Mouse (Mus musculus): ENCODE measurements at regions not wholly inside any gene's neighbourhood (a gene's known extent, or its start where the extent isn't known, plus 50 kb on each side); places are given as distances from the start of the nearest gene placed in this dataset.

- H3K36me3 ChIP-seq (ENCODE audit: control insufficient read depth), result no peaks in the 10 kb centered on the region
- H3K4me3 ChIP-seq (replicated peaks), result no peak overlapping the region
- no peaks in the 10 kb centered on the region for H3K9me3 ChIP-seq (ENCODE audit: control insufficient read depth, low read length)
- no peaks in the 10 kb centered on the region for H3K4me1 ChIP-seq (ENCODE audit: control insufficient read depth)
- peaks cover 2% of the 10 kb centered on the region; the same call in 1 of the 2 replicates for H3K27me3 ChIP-seq (ENCODE audit: control insufficient read depth)
- TF ChIP-seq GATA1 (IDR thresholded peaks at IDR 0.05; ENCODE audit: low read length), result no peak
- no peak for TF ChIP-seq TAL1 (IDR thresholded peaks at IDR 0.05; ENCODE audit: low read length)
Measured at GRCm38 (mm10) chr17:84865158-84865557, 74.6 kb upstream of the Lrpprc start.

GRCm38 (mm10) chr17:84865566-84865965 is 75.0 kb upstream of the Lrpprc start:
- H3K36me3 ChIP-seq (ENCODE audit: control insufficient read depth), result no peaks in the 10 kb centered on the region
- TF ChIP-seq TAL1 (IDR thresholded peaks at IDR 0.05; ENCODE audit: low read length) (no peak), GATA1 (IDR thresholded peaks at IDR 0.05; ENCODE audit: low read length) (no peak)
- no peaks in the 10 kb centered on the region for H3K9me3 ChIP-seq (ENCODE audit: control insufficient read depth, low read length)
- H3K27me3 ChIP-seq (ENCODE audit: control insufficient read depth), result no peaks in the 10 kb centered on the region
- no peak overlapping the region for H3K4me3 ChIP-seq (replicated peaks)
- H3K4me1 ChIP-seq (ENCODE audit: control insufficient read depth), result no peaks in the 10 kb centered on the region

- TF ChIP-seq GATA1 (IDR thresholded peaks at IDR 0.05; ENCODE audit: low read length) (no peak), TAL1 (IDR thresholded peaks at IDR 0.05; ENCODE audit: low read length) (no peak)
- no peak overlapping the region for H3K4me3 ChIP-seq (replicated peaks)
- no peaks in the 10 kb centered on the region for H3K9me3 ChIP-seq (ENCODE audit: control insufficient read depth, low read length)
- no peaks in the 10 kb centered on the region for H3K27me3 ChIP-seq (ENCODE audit: control insufficient read depth)
- no peaks in the 10 kb centered on the region for H3K4me1 ChIP-seq (ENCODE audit: control insufficient read depth)
- H3K36me3 ChIP-seq (ENCODE audit: control insufficient read depth), result no peaks in the 10 kb centered on the region
Measured at GRCm38 (mm10) chr17:84869074-84869722, 78.6 kb upstream of the Lrpprc start.

- H3K27me3 ChIP-seq (ENCODE audit: control insufficient read depth), result no peaks in the 10 kb centered on the region
- H3K9me3 ChIP-seq (ENCODE audit: control insufficient read depth, low read length), result no peaks in the 10 kb centered on the region
- peaks cover 8% of the 10 kb centered on the region for H3K4me1 ChIP-seq (ENCODE audit: control insufficient read depth)
- H3K36me3 ChIP-seq (ENCODE audit: control insufficient read depth), result no peaks in the 10 kb centered on the region
- no peak overlapping the region for H3K4me3 ChIP-seq (replicated peaks)
- TF ChIP-seq GATA1 (IDR thresholded peaks at IDR 0.05; ENCODE audit: low read length), result no peak
- no peak for TF ChIP-seq TAL1 (IDR thresholded peaks at IDR 0.05; ENCODE audit: low read length)
Measured at GRCm38 (mm10) chr17:84873554-84873953, 83.0 kb upstream of the Lrpprc start.

- H3K4me3 ChIP-seq (replicated peaks), result no peak overlapping the region
- H3K9me3 ChIP-seq (ENCODE audit: control insufficient read depth, low read length), result no peaks in the 10 kb centered on the region
- H3K27me3 ChIP-seq (ENCODE audit: control insufficient read depth), result no peaks in the 10 kb centered on the region
- peaks cover 17% of the 10 kb centered on the region for H3K4me1 ChIP-seq (ENCODE audit: control insufficient read depth)
- no peaks in the 10 kb centered on the region for H3K36me3 ChIP-seq (ENCODE audit: control insufficient read depth)
- TF ChIP-seq GATA1 (IDR thresholded peaks at IDR 0.05; ENCODE audit: low read length), result no peak
- TF ChIP-seq TAL1 (IDR thresholded peaks at IDR 0.05; ENCODE audit: low read length), result no peak
Measured at GRCm38 (mm10) chr17:84874494-84874893, 82.0 kb upstream of the Ppm1b start.

GRCm38 (mm10) chr17:84875031-84875430 is 81.5 kb upstream of the Ppm1b start:
- no peak for TF ChIP-seq GATA1 (IDR thresholded peaks at IDR 0.05; ENCODE audit: low read length)
- no peak for TF ChIP-seq TAL1 (IDR thresholded peaks at IDR 0.05; ENCODE audit: low read length)
- Histone ChIP-seq H3K36me3 (ENCODE audit: control insufficient read depth) (no peaks in the 10 kb centered on the region), H3K4me3 (replicated peaks) (no peak overlapping the region), H3K4me1 (ENCODE audit: control insufficient read depth) (peaks cover 20% of the 10 kb centered on the region), H3K27me3 (ENCODE audit: control insufficient read depth) (no peaks in the 10 kb centered on the region), H3K9me3 (ENCODE audit: control insufficient read depth, low read length) (no peaks in the 10 kb centered on the region)

- Histone ChIP-seq H3K27me3 (ENCODE audit: control insufficient read depth) (no peaks in the 10 kb centered on the region), H3K36me3 (ENCODE audit: control insufficient read depth) (no peaks in the 10 kb centered on the region), H3K4me3 (replicated peaks) (no peak overlapping the region), H3K4me1 (ENCODE audit: control insufficient read depth) (peaks cover 20% of the 10 kb centered on the region), H3K9me3 (ENCODE audit: control insufficient read depth, low read length) (no peaks in the 10 kb centered on the region)
- TF ChIP-seq GATA1 (IDR thresholded peaks at IDR 0.05; ENCODE audit: low read length) (no peak), TAL1 (IDR thresholded peaks at IDR 0.05; ENCODE audit: low read length) (no peak)
Measured at GRCm38 (mm10) chr17:84876037-84876436, 80.5 kb upstream of the Ppm1b start.

GRCm38 (mm10) chr17:84877176-84877863 is 79.2 kb upstream of the Ppm1b start:
- TF ChIP-seq GATA1 (IDR thresholded peaks at IDR 0.05; ENCODE audit: low read length) (no peak), TAL1 (IDR thresholded peaks at IDR 0.05; ENCODE audit: low read length) (no peak)
- Histone ChIP-seq H3K9me3 (ENCODE audit: control insufficient read depth, low read length) (no peaks in the 10 kb centered on the region), H3K27me3 (ENCODE audit: control insufficient read depth) (no peaks in the 10 kb centered on the region), H3K4me3 (replicated peaks) (no peak overlapping the region), H3K4me1 (ENCODE audit: control insufficient read depth) (peaks cover 20% of the 10 kb centered on the region), H3K36me3 (ENCODE audit: control insufficient read depth) (no peaks in the 10 kb centered on the region)

GRCm38 (mm10) chr17:84877864-84878224 is 78.7 kb upstream of the Ppm1b start:
- Histone ChIP-seq H3K36me3 (ENCODE audit: control insufficient read depth) (no peaks in the 10 kb centered on the region), H3K4me3 (replicated peaks) (peak overlapping the region; percentile 59), H3K4me1 (ENCODE audit: control insufficient read depth) (peaks cover 20% of the 10 kb centered on the region), H3K27me3 (ENCODE audit: control insufficient read depth) (no peaks in the 10 kb centered on the region), H3K9me3 (ENCODE audit: control insufficient read depth, low read length) (no peaks in the 10 kb centered on the region)
- TF ChIP-seq TAL1 (IDR thresholded peaks at IDR 0.05; ENCODE audit: low read length), result no peak
- no peak for TF ChIP-seq GATA1 (IDR thresholded peaks at IDR 0.05; ENCODE audit: low read length)

All from erythroblast, embryonic 14.5 days (primary cell).